In the genomic region with DNA sequence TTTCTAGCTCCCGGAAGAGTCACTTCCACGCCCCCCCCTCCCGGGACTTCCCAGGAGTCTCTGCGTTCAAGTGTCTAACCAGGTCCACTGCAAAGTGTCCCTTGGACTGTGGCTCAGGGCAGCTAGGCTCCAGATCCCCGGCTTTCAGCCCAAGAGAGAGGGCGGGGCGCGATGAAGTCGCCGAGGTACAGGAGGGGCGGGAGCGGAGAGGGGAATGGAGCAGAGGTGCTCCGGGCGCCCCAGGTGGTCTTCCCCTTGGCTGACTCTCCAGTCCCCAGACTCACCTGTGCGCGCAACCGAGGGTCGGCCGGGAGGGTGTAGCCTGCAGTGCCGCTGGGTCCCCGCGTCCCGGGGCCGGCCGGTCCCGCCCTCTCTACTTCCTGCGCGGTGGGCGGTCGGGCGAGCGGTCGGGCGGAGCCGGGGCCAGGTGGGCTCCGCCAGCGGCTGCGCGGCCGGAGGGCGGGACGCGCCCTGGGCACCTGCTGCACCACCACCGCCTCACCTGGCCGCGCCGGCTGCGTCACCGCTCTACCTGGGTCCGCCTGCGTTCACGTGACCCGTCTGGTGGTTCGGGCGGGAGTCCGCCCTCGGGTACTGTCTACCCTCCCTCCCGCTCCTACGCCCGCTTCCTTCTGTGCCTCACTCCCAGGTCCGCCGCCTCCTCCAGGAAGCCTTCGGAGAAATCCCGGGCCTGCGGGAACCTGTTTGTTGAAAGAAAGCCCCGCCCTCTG, we compare ENCODE assay signal across 9 mouse cellular contexts. TPM values are rescaled to one million over a fixed set of nuclear protein-coding genes. Genes with fewer than 3 reads are reported as not detected.
DNase-seq lines count a peak whose midpoint lies in the region; ATAC-seq and TF ChIP-seq lines count a peak whose summit lies in the region.
"Had no signal": no experiment of that assay in that cellular context is flagged by ENCODE, and none has a peak within 500 bp of the region (broad histone marks: within the 10 kb centered on the region; RNA-seq: fewer than 3 reads in every experiment).

No protein-coding gene starts in this region.

- peaks cover 9% of the 10 kb centered on the region for H3K4me1 ChIP-seq in forebrain, embryonic 13.5 days
- H3K4me1 ChIP-seq in kidney, embryonic 14.5 days (ENCODE audit: control insufficient read depth, insufficient read depth, low read length) = peaks cover 23% of the 10 kb centered on the region
- H3K4me1 ChIP-seq in lung, embryonic 16.5 days (replicated peaks; ENCODE audit: control insufficient read depth, insufficient read depth, low read length) = peaks cover 7% of the 10 kb centered on the region
- 0 out of 2 replicates have a peak, but pooled peaks cover 2% of the 10 kb centered on the region for H3K4me1 ChIP-seq in stomach, postnatal 0 days (replicated peaks; ENCODE audit: control insufficient read depth, insufficient read depth)

- no peak for TF ChIP-seq CTCF in stomach, postnatal 0 days (IDR thresholded peaks at IDR 0.05; ENCODE audit: low read depth)

- peak; percentile 11 for DNase-seq in right cerebral cortex, postnatal 4 days
- no peak for DNase-seq in right cerebral cortex, postnatal 36 days (ENCODE audit: low spot score in 2 of 2)
- DNase-seq in stomach, postnatal 0 days (ENCODE audit: low spot score) = peak; percentile 96
- no peak for DNase-seq in cerebellum, adult 9-11 months

- no peaks in the 10 kb centered on the region for H3K36me3 ChIP-seq in forebrain, embryonic 13.5 days (ENCODE audit: poor library complexity, severe bottlenecking)
- H3K36me3 ChIP-seq in kidney, embryonic 14.5 days (ENCODE audit: control insufficient read depth, insufficient read depth, low read length) = no peaks in the 10 kb centered on the region
- no peaks in the 10 kb centered on the region for H3K36me3 ChIP-seq in lung, embryonic 16.5 days (ENCODE audit: control insufficient read depth, insufficient read depth, low read length)
- no peaks in the 10 kb centered on the region for H3K36me3 ChIP-seq in stomach, postnatal 0 days (ENCODE audit: control insufficient read depth, insufficient read depth, low read length)

- no peak for ATAC-seq in forebrain, embryonic 13.5 days
- ATAC-seq in kidney, embryonic 14.5 days (ENCODE audit: low FRiP score, low TSS enrichment) = peak; percentile 75
- peak; percentile 89 for ATAC-seq in lung, embryonic 16.5 days (ENCODE audit: low read depth)
- ATAC-seq in stomach, postnatal 0 days (ENCODE audit: low FRiP score, low TSS enrichment) = peak; percentile 92
- no peak for ATAC-seq in megakaryocyte-erythroid progenitor cell, adult 5-6 weeks (replicated peaks; ENCODE audit: low FRiP score, low TSS enrichment, poor library complexity, severe bottlenecking)

- peak overlapping the region; percentile 45 for H3K4me3 ChIP-seq in forebrain, embryonic 13.5 days
- H3K4me3 ChIP-seq in kidney, embryonic 14.5 days (ENCODE audit: low read length) = peak overlapping the region; percentile 37
- H3K4me3 ChIP-seq in lung, embryonic 16.5 days (ENCODE audit: low read length) = peak overlapping the region; percentile 61
- H3K4me3 ChIP-seq in stomach, postnatal 0 days (ENCODE audit: low read depth, low read length) = peak overlapping the region; percentile 51

- peak overlapping the region; percentile 47 for H3K9ac ChIP-seq in forebrain, embryonic 13.5 days
- peak overlapping the region; percentile 18; the same call in 1 of the 2 replicates for H3K9ac ChIP-seq in kidney, embryonic 14.5 days (ENCODE audit: low read depth, low read length)
- peak overlapping the region; percentile 66 for H3K9ac ChIP-seq in lung, embryonic 16.5 days (ENCODE audit: low read length)
- peak overlapping the region; percentile 54 for H3K9ac ChIP-seq in stomach, postnatal 0 days (ENCODE audit: low read length)

- 2% methylated on average over 42 of the region's 66 CpGs for WGBS in forebrain, embryonic 13.5 days
- under 1% methylated on average over 65 of the region's 66 CpGs for whole genome bisulfite sequencing in kidney, embryonic 14.5 days
- 1% methylated on average over 42 of the region's 66 CpGs for WGBS in lung, embryonic 16.5 days
- WGBS in stomach, postnatal 0 days = under 1% methylated on average over 63 of the region's 66 CpGs

- no peaks in the 10 kb centered on the region for H3K9me3 ChIP-seq in forebrain, embryonic 13.5 days (replicated peaks)
- no peaks in the 10 kb centered on the region for H3K9me3 ChIP-seq in kidney, embryonic 14.5 days (ENCODE audit: control insufficient read depth, low read length)
- no peaks in the 10 kb centered on the region for H3K9me3 ChIP-seq in lung, embryonic 16.5 days (ENCODE audit: control insufficient read depth, low read length)
- no peaks in the 10 kb centered on the region for H3K9me3 ChIP-seq in stomach, postnatal 0 days (ENCODE audit: control insufficient read depth, low read length)

- H3K27ac ChIP-seq in forebrain, embryonic 13.5 days = no peak overlapping the region
- peak overlapping the region; percentile 14; the same call in 1 of the 2 replicates for H3K27ac ChIP-seq in kidney, embryonic 14.5 days (ENCODE audit: low read depth, low read length)
- peak overlapping the region; percentile 86 for H3K27ac ChIP-seq in lung, embryonic 16.5 days (ENCODE audit: low read length)
- peak overlapping the region; percentile 86 for H3K27ac ChIP-seq in stomach, postnatal 0 days (replicated peaks)

- peak overlapping the region; percentile 82 for H3K4me2 ChIP-seq in forebrain, embryonic 13.5 days
- H3K4me2 ChIP-seq in kidney, embryonic 14.5 days (replicated peaks; ENCODE audit: low read depth, low read length) = peak overlapping the region; percentile 44
- H3K4me2 ChIP-seq in lung, embryonic 16.5 days (ENCODE audit: low read depth, low read length) = peak overlapping the region; percentile 75
- H3K4me2 ChIP-seq in stomach, postnatal 0 days (replicated peaks; ENCODE audit: low read depth) = peak overlapping the region; percentile 64

- H3K27me3 ChIP-seq in forebrain, embryonic 13.5 days = peaks cover 56% of the 10 kb centered on the region
- H3K27me3 ChIP-seq in kidney, embryonic 14.5 days (ENCODE audit: control insufficient read depth, insufficient read depth, low read length) = peaks cover 25% of the 10 kb centered on the region
- H3K27me3 ChIP-seq in lung, embryonic 16.5 days (ENCODE audit: control insufficient read depth, insufficient read depth, low read depth, low read length) = peaks cover 24% of the 10 kb centered on the region
- no peaks in the 10 kb centered on the region for H3K27me3 ChIP-seq in stomach, postnatal 0 days (ENCODE audit: control insufficient read depth, insufficient read depth, low read length)

- TF ChIP-seq EP300 in stomach, postnatal 0 days (optimal IDR thresholded peaks at IDR 0.05) = no peak

RNA-seq across cellular contexts. Expression of gene Arhgef16, which starts 1.8 kb away (rescaled TPM):
- polyA plus RNA-seq in forebrain, embryonic 13.5 days (2015; fragmentation: Nextera tagmentation; extraction: Ambion mirVana) = 0.22 and 0.45 TPM in 2 replicates
- polyA plus RNA-seq in kidney, embryonic 14.5 days (2014; fragmentation: Nextera tagmentation; extraction: Ambion mirVana) = 16.3 and 28.2 TPM in 2 replicates
- 25.4 and 26.0 TPM in 2 replicates for polyA plus RNA-seq in lung, embryonic 16.5 days (2015; fragmentation: Nextera tagmentation; extraction: Ambion mirVana)
- polyA plus RNA-seq in stomach, postnatal 0 days (2015; fragmentation: Nextera tagmentation; extraction: Ambion mirVana) = 38.5 and 41.2 TPM in 2 replicates
- total RNA-seq in megakaryocyte-erythroid progenitor cell, adult 5-6 weeks (2014; fragmentation: Nextera tagmentation) = not detected in 2 replicates
- total RNA-seq in megakaryocyte-erythroid progenitor cell, adult 5-6 weeks (2017) = not detected in 2 replicates

RNA-seq across cellular contexts. Expression of gene B230104I21Rik, which starts 36.2 kb away (rescaled TPM):
- 0.21 TPM in 1 of 2 replicates, not detected in the other for polyA plus RNA-seq in forebrain, embryonic 13.5 days (2015; fragmentation: Nextera tagmentation; extraction: Ambion mirVana)
- polyA plus RNA-seq in kidney, embryonic 14.5 days (2014; fragmentation: Nextera tagmentation; extraction: Ambion mirVana) = not detected in 2 replicates
- not detected in 2 replicates for polyA plus RNA-seq in lung, embryonic 16.5 days (2015; fragmentation: Nextera tagmentation; extraction: Ambion mirVana)
- polyA plus RNA-seq in stomach, postnatal 0 days (2015; fragmentation: Nextera tagmentation; extraction: Ambion mirVana) = not detected in 2 replicates
- not detected in 2 replicates for total RNA-seq in megakaryocyte-erythroid progenitor cell, adult 5-6 weeks (2014; fragmentation: Nextera tagmentation)
- total RNA-seq in megakaryocyte-erythroid progenitor cell, adult 5-6 weeks (2017) = not detected in 2 replicates
- total RNA-seq: adrenal gland, postnatal 36 days had no signal

Comparison
In these comparisons a context has a peak if more than half of its experiments do, and no peak if none do; other contexts are left out.
1. DNase-seq: peak in right cerebral cortex, postnatal 4 days (single experiment) and stomach, postnatal 0 days (single experiment); none in right cerebral cortex, postnatal 36 days (0 of 2) and cerebellum, adult 9-11 months (single experiment).
2. ATAC-seq: peak in kidney, embryonic 14.5 days (single experiment), lung, embryonic 16.5 days (single experiment) and stomach, postnatal 0 days (single experiment); none in forebrain, embryonic 13.5 days (single experiment) and megakaryocyte-erythroid progenitor cell, adult 5-6 weeks (single experiment).
3. RNA of gene Arhgef16, which starts 1.8 kb away (polyA plus RNA-seq): 38.5 to 41.2 TPM in stomach, postnatal 0 days, 16.3 to 28.2 TPM in kidney, embryonic 14.5 days and 25.4 to 26.0 TPM in lung, embryonic 16.5 days; 0.22 to 0.45 TPM in forebrain, embryonic 13.5 days; every median in the first group is over 10 times any median in the second.
4. Peak in every context shown above with its lines, with median percentiles within 50 percentile points of each other: H3K4me2 ChIP-seq, H3K4me3 ChIP-seq and H3K9ac ChIP-seq.